Mouse (Mus musculus): ENCODE measurements around the gene C2cd4b. TPM values are rescaled to one million over a fixed set of nuclear protein-coding genes. Genes with fewer than 3 reads are reported as not detected.

The C2cd4b gene
- polyA plus RNA-seq, 1 experiment = not detected

DNA sequence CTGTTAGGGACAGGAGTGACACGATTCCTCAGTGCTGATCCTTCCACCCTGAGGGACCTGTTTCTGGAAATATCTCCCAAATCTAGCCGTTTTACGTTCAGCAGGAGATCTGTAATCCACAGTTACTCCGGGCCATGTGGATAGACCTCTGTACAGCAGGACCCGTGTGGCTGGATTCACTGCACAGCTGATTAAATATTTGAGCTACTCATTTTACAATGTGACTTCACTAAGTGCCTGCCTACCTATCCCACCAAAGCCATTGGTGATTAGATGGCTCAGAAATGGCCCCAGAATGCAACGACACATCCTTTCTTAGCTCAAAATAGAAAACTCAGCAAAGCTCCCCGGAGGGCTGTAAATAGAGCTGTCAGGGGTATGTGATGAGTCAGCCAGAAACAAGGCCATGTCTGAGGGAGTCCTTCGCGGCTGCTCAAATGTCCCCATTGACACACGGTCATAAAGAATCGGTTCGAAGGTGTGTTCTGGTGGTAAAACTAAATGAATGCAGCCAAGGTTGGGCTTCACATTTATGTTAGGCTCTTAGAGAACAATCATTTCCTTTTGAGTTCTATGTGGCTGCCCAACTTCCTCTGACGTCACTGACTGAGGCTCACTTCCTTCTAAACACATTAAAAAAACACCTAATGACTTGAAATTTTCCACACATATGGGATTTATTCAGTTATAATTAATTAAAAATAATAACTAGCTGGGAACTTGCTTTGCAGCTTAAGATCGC lies 40.0 kb downstream of the C2cd4b start:
- no peaks in the 10 kb centered on the region for H3K36me3 ChIP-seq (ENCODE audit: control insufficient read depth, insufficient read depth)
- TF ChIP-seq CTCF (IDR thresholded peaks at IDR 0.05; ENCODE audit: control insufficient read depth, insufficient read depth, insufficient read length) (no peak), FOSL1 (IDR thresholded peaks at IDR 0.05; ENCODE audit: insufficient read depth, low read length, poor library complexity, severe bottlenecking) (no peak), USF1 (IDR thresholded peaks at IDR 0.05; ENCODE audit: low read depth) (no peak), MAX (IDR thresholded peaks at IDR 0.05) (no peak), MYOG (IDR thresholded peaks at IDR 0.05; ENCODE audit: control insufficient read depth, extremely low read depth, insufficient read length) (no peak), MYOD1 (IDR thresholded peaks at IDR 0.05; ENCODE audit: control insufficient read depth, insufficient read length, low read depth) (no peak), CEBPB (IDR thresholded peaks at IDR 0.05; ENCODE audit: low read depth) (no peak)
- no peak overlapping the region for H3K4me3 ChIP-seq (ENCODE audit: insufficient read depth, poor library complexity, severe bottlenecking)
- no peak overlapping the region for H3ac ChIP-seq (ENCODE audit: control insufficient read depth, insufficient read length, low read depth)
- H3K27me3 ChIP-seq (ENCODE audit: control insufficient read depth, insufficient read depth, insufficient read length) = peaks cover 2% of the 10 kb centered on the region
- no peaks in the 10 kb centered on the region for H3K79me2 ChIP-seq (ENCODE audit: control insufficient read depth, insufficient read depth)
- H3K79me3 ChIP-seq (ENCODE audit: low read depth) = no peaks in the 10 kb centered on the region

DNA sequence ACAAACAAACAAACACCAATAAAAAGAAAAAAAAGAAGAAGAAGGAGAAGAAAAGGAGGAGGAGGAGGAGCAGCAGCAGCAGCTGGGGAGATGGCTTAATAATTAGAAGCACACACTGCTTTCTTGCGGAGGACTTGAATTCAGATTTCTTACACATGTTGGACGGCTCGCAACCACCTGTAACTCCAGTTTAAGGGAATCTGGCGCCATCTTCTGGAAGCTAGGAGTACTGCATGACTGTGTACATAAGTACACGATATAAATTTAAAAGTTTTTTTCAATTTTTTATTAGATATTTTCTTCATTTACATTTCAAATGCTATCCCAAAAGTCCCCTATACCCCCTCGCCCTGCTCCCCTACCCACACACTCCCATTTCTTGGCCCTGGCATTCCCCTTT lies 43.0 kb downstream of the C2cd4b start:
- TF ChIP-seq CEBPB (IDR thresholded peaks at IDR 0.05; ENCODE audit: low read depth) = no peak
- TF ChIP-seq FOSL1 (IDR thresholded peaks at IDR 0.05; ENCODE audit: insufficient read depth, low read length, poor library complexity, severe bottlenecking) = no peak
- TF ChIP-seq USF1 (IDR thresholded peaks at IDR 0.05; ENCODE audit: low read depth) = no peak
- TF ChIP-seq CTCF (IDR thresholded peaks at IDR 0.05; ENCODE audit: control insufficient read depth, insufficient read depth, insufficient read length) = no peak
- TF ChIP-seq MYOG (IDR thresholded peaks at IDR 0.05; ENCODE audit: control insufficient read depth, extremely low read depth, insufficient read length) = no peak
- no peak for TF ChIP-seq MYOD1 (IDR thresholded peaks at IDR 0.05; ENCODE audit: control insufficient read depth, insufficient read length, low read depth)
- TF ChIP-seq MAX (IDR thresholded peaks at IDR 0.05) = no peak
- H3K36me3 ChIP-seq (ENCODE audit: control insufficient read depth, insufficient read depth) = no peaks in the 10 kb centered on the region
- no peaks in the 10 kb centered on the region for H3K27me3 ChIP-seq (ENCODE audit: control insufficient read depth, insufficient read depth, insufficient read length)
- no peaks in the 10 kb centered on the region for H3K79me2 ChIP-seq (ENCODE audit: control insufficient read depth, insufficient read depth)
- no peak overlapping the region for H3K4me3 ChIP-seq (ENCODE audit: insufficient read depth, poor library complexity, severe bottlenecking)
- no peak overlapping the region for H3ac ChIP-seq (ENCODE audit: control insufficient read depth, insufficient read length, low read depth)
- no peaks in the 10 kb centered on the region for H3K79me3 ChIP-seq (ENCODE audit: low read depth)

DNA sequence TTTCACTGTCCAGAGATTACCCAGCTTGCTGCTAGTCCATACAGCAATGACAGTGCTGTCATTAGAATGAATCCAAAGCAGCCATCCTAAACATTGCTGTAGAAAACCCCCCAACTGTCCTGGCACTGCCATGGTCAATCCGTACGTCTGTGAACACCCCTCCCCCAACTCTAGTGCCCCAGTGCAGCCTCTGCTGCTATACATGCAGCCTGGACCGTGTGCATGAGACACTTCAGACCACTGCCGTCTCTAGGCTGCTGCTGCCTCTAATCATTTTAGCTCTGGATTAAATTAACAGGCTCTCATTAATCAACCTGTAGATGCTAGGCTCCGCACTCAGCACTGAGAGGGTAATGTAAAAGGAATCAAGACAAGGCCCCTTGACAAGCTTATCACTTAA lies 47.8 kb downstream of the C2cd4b start:
- Histone ChIP-seq H3K79me3 (ENCODE audit: low read depth) (no peaks in the 10 kb centered on the region), H3ac (ENCODE audit: control insufficient read depth, insufficient read length, low read depth) (no peak overlapping the region), H3K36me3 (ENCODE audit: control insufficient read depth, insufficient read depth) (no peaks in the 10 kb centered on the region), H3K4me3 (ENCODE audit: insufficient read depth, poor library complexity, severe bottlenecking) (no peak overlapping the region), H3K27me3 (ENCODE audit: control insufficient read depth, insufficient read depth, insufficient read length) (no peaks in the 10 kb centered on the region), H3K79me2 (ENCODE audit: control insufficient read depth, insufficient read depth) (no peaks in the 10 kb centered on the region)
- TF ChIP-seq FOSL1 (IDR thresholded peaks at IDR 0.05; ENCODE audit: insufficient read depth, low read length, poor library complexity, severe bottlenecking) (no peak), CEBPB (IDR thresholded peaks at IDR 0.05; ENCODE audit: low read depth) (no peak), CTCF (IDR thresholded peaks at IDR 0.05; ENCODE audit: control insufficient read depth, insufficient read depth, insufficient read length) (no peak), MAX (IDR thresholded peaks at IDR 0.05) (no peak), MYOD1 (IDR thresholded peaks at IDR 0.05; ENCODE audit: control insufficient read depth, insufficient read length, low read depth) (no peak), USF1 (IDR thresholded peaks at IDR 0.05; ENCODE audit: low read depth) (no peak), MYOG (IDR thresholded peaks at IDR 0.05; ENCODE audit: control insufficient read depth, extremely low read depth, insufficient read length) (no peak)

DNA sequence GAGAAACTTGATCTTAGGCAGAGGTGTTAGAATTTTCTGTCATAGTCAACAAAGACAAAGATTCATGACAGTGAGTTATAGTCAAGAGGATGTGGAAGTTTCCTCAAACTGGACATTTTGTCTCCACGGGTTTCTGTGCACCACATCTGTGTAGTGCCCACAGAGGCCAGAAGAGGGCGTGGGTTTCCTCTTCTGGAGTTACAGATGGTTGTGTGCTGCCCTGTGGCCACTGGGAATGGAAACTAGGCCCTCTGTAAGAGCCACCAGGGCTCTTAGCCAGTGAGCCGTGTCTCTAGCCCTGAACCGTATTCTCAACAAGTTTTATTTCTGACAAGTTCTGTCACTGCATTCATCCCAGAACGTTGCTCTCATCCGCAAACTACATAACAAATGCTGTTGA lies 51.3 kb downstream of the C2cd4b start:
- no peak overlapping the region for H3K4me3 ChIP-seq (ENCODE audit: insufficient read depth, poor library complexity, severe bottlenecking)
- H3K79me3 ChIP-seq (ENCODE audit: low read depth) = no peaks in the 10 kb centered on the region
- H3K36me3 ChIP-seq (ENCODE audit: control insufficient read depth, insufficient read depth) = no peaks in the 10 kb centered on the region
- no peaks in the 10 kb centered on the region for H3K79me2 ChIP-seq (ENCODE audit: control insufficient read depth, insufficient read depth)
- no peak for TF ChIP-seq MAX (IDR thresholded peaks at IDR 0.05)
- TF ChIP-seq USF1 (IDR thresholded peaks at IDR 0.05; ENCODE audit: low read depth) = no peak
- no peak for TF ChIP-seq CTCF (IDR thresholded peaks at IDR 0.05; ENCODE audit: control insufficient read depth, insufficient read depth, insufficient read length)
- TF ChIP-seq MYOG (IDR thresholded peaks at IDR 0.05; ENCODE audit: control insufficient read depth, extremely low read depth, insufficient read length) = no peak
- no peak for TF ChIP-seq CEBPB (IDR thresholded peaks at IDR 0.05; ENCODE audit: low read depth)
- no peak overlapping the region for H3ac ChIP-seq (ENCODE audit: control insufficient read depth, insufficient read length, low read depth)
- no peaks in the 10 kb centered on the region for H3K27me3 ChIP-seq (ENCODE audit: control insufficient read depth, insufficient read depth, insufficient read length)

Small RNA genes within 50 kb of the gene (microRNA-seq; reads per million reads assigned to microRNA genes)
- not detected for gene Mir7241 (ENCODE audit: borderline microRNAs expressed)
- gene Mir7242 (ENCODE audit: borderline microRNAs expressed) = not detected

Other genes with a start within 250 kb of the C2cd4b start
- 14.0 TPM for gene Tln2, start 199.7 kb upstream of the C2cd4b start, polyA plus RNA-seq (2012; fragmentation: generic; extraction: Trizol)
- gene C2cd4a, start 72.9 kb downstream of the C2cd4b start, polyA plus RNA-seq (2012; fragmentation: generic; extraction: Trizol) = 0.02 TPM
- 5.2 TPM for gene Vps13c, start 81.0 kb downstream of the C2cd4b start, polyA plus RNA-seq (2012; fragmentation: generic; extraction: Trizol)